Mouse (Mus musculus): Measurements from ENCODE around the gene Zic2.

Gene Zic2

GRCm38 (mm10) chr14:122492015-122492414 lies 16.8 kb downstream of the Zic2 start:
- DNase-seq (ENCODE audit: low spot score in 2 of 2): no peak

DNA sequence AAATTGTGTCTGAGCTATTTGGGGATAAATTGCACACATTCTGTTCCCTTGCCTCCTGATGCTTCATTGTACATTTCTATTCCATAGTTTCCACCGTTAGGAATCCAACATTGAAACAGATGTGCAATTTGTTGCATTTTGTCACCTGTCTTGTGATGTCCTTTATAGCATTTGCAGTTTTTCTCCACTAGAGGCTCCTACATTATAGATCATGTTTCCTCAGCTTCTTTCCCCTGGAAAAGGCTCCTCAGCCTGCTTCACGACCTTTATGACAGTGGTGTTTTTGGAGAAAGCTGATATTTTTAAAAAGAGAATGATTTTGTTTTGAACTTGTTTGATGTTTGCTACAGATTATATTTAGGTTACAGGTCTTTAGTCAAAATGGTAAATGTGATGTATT lies 33.8 kb downstream of the Zic2 start:
- no peak for DNase-seq (ENCODE audit: low spot score in 2 of 2)

DNA sequence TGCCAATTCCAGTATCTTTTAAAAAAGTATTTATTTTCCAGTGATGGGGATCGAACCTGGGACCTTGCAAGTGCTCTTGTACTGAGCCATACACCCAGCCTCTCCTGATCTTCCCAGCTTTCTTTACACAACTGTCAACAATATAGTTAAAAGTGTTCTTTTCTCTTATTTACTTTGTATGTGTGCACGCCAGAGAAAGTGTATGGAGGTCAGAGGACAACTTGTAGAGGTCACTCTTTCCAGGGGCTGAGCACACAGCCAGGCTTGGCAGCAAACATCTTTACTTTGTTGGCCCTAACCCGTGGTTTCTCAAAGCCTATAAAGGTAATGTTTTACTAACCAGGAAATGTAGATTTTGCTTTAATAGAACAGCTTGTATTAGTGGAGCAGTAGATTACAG lies 36.3 kb downstream of the Zic2 start:
- no peak for DNase-seq (ENCODE audit: low spot score in 2 of 2)

GRCm38 (mm10) chr14:122513511-122514036 lies 38.3 kb downstream of the Zic2 start:
- DNase-seq (ENCODE audit: low spot score in 2 of 2): no peak

DNA sequence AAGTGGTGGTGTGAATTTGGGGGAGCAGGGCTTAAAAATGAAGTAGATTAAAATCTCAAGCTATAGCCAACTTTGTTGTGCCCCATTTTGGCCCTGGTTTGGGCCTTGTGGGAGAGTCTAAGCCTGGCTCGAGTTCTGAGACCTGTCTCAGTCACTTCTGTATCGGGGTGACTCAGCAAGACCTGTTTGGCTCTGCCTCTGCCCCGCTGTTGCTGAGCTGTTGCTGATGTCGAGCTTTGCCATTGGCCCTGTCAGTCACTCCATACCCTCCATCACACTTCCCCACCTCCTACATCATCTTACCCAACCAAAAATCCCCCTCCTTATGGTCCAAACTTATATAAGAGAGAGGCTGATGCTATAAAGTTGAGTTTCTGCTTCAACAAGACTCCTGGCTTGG lies 53.2 kb downstream of the Zic2 start:
- no peak for DNase-seq (ENCODE audit: low spot score in 2 of 2)
